Mouse (Mus musculus) adrenal gland, adult 2 months (tissue): ENCODE data around the gene Crkl. TPM values are rescaled to one million over a fixed set of nuclear protein-coding genes. Genes with fewer than 3 reads are reported as not detected.

Experiments used
- DNase-seq: peaks from one replicate; pipeline ENCODE4 v3.0.0; 2021
- polyA plus RNA-seq: library from polyadenylated mRNA; depleted of rRNA; stranded (reverse); fragments of >200 nt; gene quantifications from 2 replicates; pipeline ENCODE4 v1.2.3, GENCODE M21; 2012; rRNA removed
- total RNA-seq, 2 experiments: library from RNA; stranded (reverse); gene quantifications; 2 replicates each; pipeline ENCODE4 v1.2.3; 2021

Crkl gene
- total and polyA plus RNA-seq, 3 experiments: 30.3 to 83.4 (median 49.1) TPM

GRCm38 (mm10) chr16:17529981-17530586, 78.3 kb downstream of the Crkl start:
- no peak for DNase-seq

- DNase-seq: peak; percentile 97
Measured at GRCm38 (mm10) chr16:17530640-17531288, 79.0 kb downstream of the Crkl start, which contains the start of gene Thap7. Gene Thap7 (minus strand): TSS chr16:17531136.

- DNase-seq: no peak
Measured at GRCm38 (mm10) chr16:17532271-17532670, 80.5 kb downstream of the Crkl start.

- no peak for DNase-seq
Measured at GRCm38 (mm10) chr16:17532676-17533329, 81.0 kb downstream of the Crkl start.

- DNase-seq: no peak
Measured at GRCm38 (mm10) chr16:17536584-17536983, 84.8 kb downstream of the Crkl start.

Other genes starting within 250 kb of the Crkl start
- gene Ube2l3, start 249.3 kb upstream of the Crkl start, total RNA-seq: 100 to 1,000 TPM; 198 to 273 TPM
- 91.0 and 109 TPM in 2 replicates for gene Ube2l3, start 249.3 kb upstream of the Crkl start, polyA plus RNA-seq
- gene Rimbp3, start 243.4 kb upstream of the Crkl start, total RNA-seq: under 1 TPM in 1 of 2 experiments, not detected in 1; 0.07 TPM
- not detected in 2 replicates for gene Rimbp3, start 243.4 kb upstream of the Crkl start, polyA plus RNA-seq
- 1 to 10 TPM; 2.4 to 2.7 TPM for gene Hic2, start 218.4 kb upstream of the Crkl start, total RNA-seq
- 2.1 and 2.6 TPM in 2 replicates for gene Hic2, start 218.4 kb upstream of the Crkl start, polyA plus RNA-seq
- 1 to 10 TPM; 6.8 to 7.9 TPM for gene Tmem191c, start 175.9 kb upstream of the Crkl start, total RNA-seq
- 15.8 and 19.9 TPM in 2 replicates for gene Tmem191c, start 175.9 kb upstream of the Crkl start, polyA plus RNA-seq
- 1 to 10 TPM in 1 of 2 experiments, under 1 TPM in 1; 0.41 to 1.2 TPM for gene Serpind1, start 120.6 kb upstream of the Crkl start, total RNA-seq
- 0.24 TPM in 1 of 2 replicates, not detected in the other for gene Serpind1, start 120.6 kb upstream of the Crkl start, polyA plus RNA-seq
- 10 to 100 TPM; 23.0 to 37.7 TPM for gene Snap29, start 46.0 kb upstream of the Crkl start, total RNA-seq
- gene Snap29, start 46.0 kb upstream of the Crkl start, polyA plus RNA-seq: 3.4 and 4.8 TPM in 2 replicates
- 100 to 1,000 TPM in 1 of 2 experiments, 10 to 100 TPM in 1; 84.8 to 119 TPM for gene Pi4ka, start 45.7 kb upstream of the Crkl start, total RNA-seq
- 30.4 and 39.6 TPM in 2 replicates for gene Pi4ka, start 45.7 kb upstream of the Crkl start, polyA plus RNA-seq
- 1 to 10 TPM; 6.1 to 9.0 TPM for gene Aifm3, start 37.6 kb downstream of the Crkl start, total RNA-seq
- gene Aifm3, start 37.6 kb downstream of the Crkl start, polyA plus RNA-seq: 10.2 and 13.8 TPM in 2 replicates
- gene Lztr1, start 56.7 kb downstream of the Crkl start, total RNA-seq: 10 to 100 TPM; 53.4 to 74.0 TPM
- 231 and 248 TPM in 2 replicates for gene Lztr1, start 56.7 kb downstream of the Crkl start, polyA plus RNA-seq
- gene Thap7, start 79.1 kb downstream of the Crkl start, total RNA-seq: 10 to 100 TPM; 37.7 to 41.9 TPM
- 137 and 144 TPM in 2 replicates for gene Thap7, start 79.1 kb downstream of the Crkl start, polyA plus RNA-seq
- gene Lrrc74b, start 109.3 kb downstream of the Crkl start, total RNA-seq: not detected
- not detected in 2 replicates for gene Lrrc74b, start 109.3 kb downstream of the Crkl start, polyA plus RNA-seq
- gene P2rx6, start 109.9 kb downstream of the Crkl start, total RNA-seq: 1 to 10 TPM; 1.1 to 1.3 TPM
- 2.0 and 2.6 TPM in 2 replicates for gene P2rx6, start 109.9 kb downstream of the Crkl start, polyA plus RNA-seq
- 10 to 100 TPM in 1 of 2 experiments, 1 to 10 TPM in 1; 7.6 to 23.8 TPM for gene Slc7a4, start 131.2 kb downstream of the Crkl start, total RNA-seq
- gene Slc7a4, start 131.2 kb downstream of the Crkl start, polyA plus RNA-seq: 28.4 and 56.6 TPM in 2 replicates
- 10 to 100 TPM; 26.6 to 35.2 TPM for gene Smpd4, start 167.4 kb downstream of the Crkl start, total RNA-seq
- gene Smpd4, start 167.4 kb downstream of the Crkl start, polyA plus RNA-seq: 77.3 and 102 TPM in 2 replicates
- gene Ccdc74a, start 194.5 kb downstream of the Crkl start, total RNA-seq: 1 to 10 TPM; 1.1 to 1.6 TPM
- gene Ccdc74a, start 194.5 kb downstream of the Crkl start, polyA plus RNA-seq: 0.45 and 0.81 TPM in 2 replicates